Comparison of ENCODE assay signal across 8 mouse cellular contexts in genomic region chr15:102673548-102673947, GRCm38 (mm10). TPM values are rescaled to one million over a fixed set of nuclear protein-coding genes. Genes with fewer than 3 reads are reported as not detected.
DNase-seq lines count a peak whose midpoint lies in the region; ATAC-seq and TF ChIP-seq lines count a peak whose summit lies in the region.

No protein-coding gene starts in this region.

- 0 out of 2 replicates have a peak overlapping the region, but pooled peaks have one; percentile 14 for H3K27ac ChIP-seq in forebrain, embryonic 14.5 days (ENCODE audit: low read depth, low read length)
- H3K27ac ChIP-seq in heart, postnatal 0 days (ENCODE audit: low read depth): peak overlapping the region; percentile 95
- H3K27ac ChIP-seq in liver, embryonic 13.5 days: no peak overlapping the region
- peak overlapping the region; percentile 98 for H3K27ac ChIP-seq in neural tube, embryonic 13.5 days (replicated peaks)

- TF ChIP-seq CTCF in heart, postnatal 0 days (IDR thresholded peaks at IDR 0.05; ENCODE audit: low read depth): no peak

- H3K9ac ChIP-seq in forebrain, embryonic 14.5 days (ENCODE audit: low read length): no peak overlapping the region
- peak overlapping the region; percentile 23; the same call in 1 of the 2 replicates for H3K9ac ChIP-seq in heart, postnatal 0 days (replicated peaks; ENCODE audit: low read depth, low read length)
- no peak overlapping the region for H3K9ac ChIP-seq in liver, embryonic 13.5 days
- H3K9ac ChIP-seq in neural tube, embryonic 13.5 days: 0 out of 2 replicates have a peak overlapping the region, but pooled peaks have one; percentile 34

- H3K4me2 ChIP-seq in forebrain, embryonic 14.5 days (ENCODE audit: low read length): peak overlapping the region; percentile 66
- H3K4me2 ChIP-seq in heart, postnatal 0 days (ENCODE audit: low read depth, low read length): peak overlapping the region; percentile 67
- H3K4me2 ChIP-seq in liver, embryonic 13.5 days: peak overlapping the region; percentile 36
- H3K4me2 ChIP-seq in neural tube, embryonic 13.5 days: peak overlapping the region; percentile 84

- peak overlapping the region; percentile 8; the same call in 1 of the 2 replicates for H3K4me3 ChIP-seq in forebrain, embryonic 14.5 days (ENCODE audit: low read depth, low read length)
- peak overlapping the region; percentile 16 for H3K4me3 ChIP-seq in heart, postnatal 0 days (ENCODE audit: low read depth, low read length)
- H3K4me3 ChIP-seq in liver, embryonic 13.5 days (replicated peaks): no peak overlapping the region
- H3K4me3 ChIP-seq in neural tube, embryonic 13.5 days: peak overlapping the region; percentile 61

- no peak for TF ChIP-seq EP300 in heart, postnatal 0 days (IDR thresholded peaks at IDR 0.05; ENCODE audit: low read depth)

- H3K4me1 ChIP-seq in forebrain, embryonic 14.5 days (ENCODE audit: control insufficient read depth, insufficient read depth, low read length): peaks cover 22% of the 10 kb centered on the region
- H3K4me1 ChIP-seq in heart, postnatal 0 days (ENCODE audit: control insufficient read depth, insufficient read depth): peaks cover 21% of the 10 kb centered on the region
- peaks cover 32% of the 10 kb centered on the region for H3K4me1 ChIP-seq in liver, embryonic 13.5 days (replicated peaks)
- peaks cover 48% of the 10 kb centered on the region for H3K4me1 ChIP-seq in neural tube, embryonic 13.5 days (replicated peaks)

- DNase-seq in urinary bladder, postnatal 25 days (ENCODE audit: low spot score): peak; percentile 48
- no peak for DNase-seq in urinary bladder, postnatal 10 days (ENCODE audit: low spot score)
- DNase-seq in forebrain, embryonic 14.5 days (ENCODE audit: low spot score): peak; percentile 87
- peak; percentile 91 for DNase-seq in heart, postnatal 0 days (ENCODE audit: low spot score)
- DNase-seq in kidney, postnatal 14 days: peak; percentile 79
- peak; percentile 6 for DNase-seq in liver, embryonic 13.5 days

- H3K36me3 ChIP-seq in forebrain, embryonic 14.5 days (ENCODE audit: control insufficient read depth, insufficient read depth, low read length): 0 out of 2 replicates have a peak, but pooled peaks cover 1% of the 10 kb centered on the region
- no peaks in the 10 kb centered on the region; the same call in none of the 2 replicates for H3K36me3 ChIP-seq in heart, postnatal 0 days (replicated peaks; ENCODE audit: control insufficient read depth, insufficient read depth, low read length)
- H3K36me3 ChIP-seq in liver, embryonic 13.5 days: 0 out of 2 replicates have a peak, but pooled peaks cover 11% of the 10 kb centered on the region
- no peaks in the 10 kb centered on the region for H3K36me3 ChIP-seq in neural tube, embryonic 13.5 days

- no peaks in the 10 kb centered on the region for H3K9me3 ChIP-seq in forebrain, embryonic 14.5 days (replicated peaks; ENCODE audit: control insufficient read depth, low read length)
- H3K9me3 ChIP-seq in heart, postnatal 0 days (replicated peaks; ENCODE audit: control insufficient read depth, low read length): no peaks in the 10 kb centered on the region
- H3K9me3 ChIP-seq in liver, embryonic 13.5 days (replicated peaks): no peaks in the 10 kb centered on the region
- H3K9me3 ChIP-seq in neural tube, embryonic 13.5 days: no peaks in the 10 kb centered on the region

- H3K27me3 ChIP-seq in forebrain, embryonic 14.5 days (replicated peaks; ENCODE audit: control insufficient read depth, insufficient read depth, low read length): no peaks in the 10 kb centered on the region
- no peaks in the 10 kb centered on the region for H3K27me3 ChIP-seq in heart, postnatal 0 days (ENCODE audit: control insufficient read depth, insufficient read depth, low read length)
- peaks cover 29% of the 10 kb centered on the region for H3K27me3 ChIP-seq in liver, embryonic 13.5 days
- H3K27me3 ChIP-seq in neural tube, embryonic 13.5 days: no peaks in the 10 kb centered on the region

- ATAC-seq in forebrain, embryonic 14.5 days: peak; percentile 27
- peak; percentile 55 for ATAC-seq in heart, postnatal 0 days (ENCODE audit: insufficient read depth, low read depth)
- no peak for ATAC-seq in liver, embryonic 13.5 days (ENCODE audit: low read depth)
- ATAC-seq in neural tube, embryonic 13.5 days (ENCODE audit: low read depth): peak; percentile 10; the same call in 1 of the 2 replicates
- ATAC-seq in erythroblast, adult 5-6 weeks (replicated peaks; ENCODE audit: low FRiP score, poor library complexity, severe bottlenecking): no peak

- WGBS in forebrain, embryonic 14.5 days: 9% methylated on average over 10 of the region's 10 CpGs
- WGBS in heart, postnatal 0 days: 7% methylated on average over 10 of the region's 10 CpGs
- WGBS in liver, embryonic 13.5 days (ENCODE audit: insufficient replicate concordance): 12% methylated on average over 10 of the region's 10 CpGs
- 2% methylated on average over 10 of the region's 10 CpGs for WGBS in neural tube, embryonic 13.5 days

RNA-seq across cellular contexts. Expression of gene Atp5g2, which starts 1.4 kb away (rescaled TPM):
- 62.4 and 88.3 TPM in 2 replicates for polyA plus RNA-seq in forebrain, embryonic 14.5 days (2014; fragmentation: Nextera tagmentation; extraction: Ambion mirVana)
- total RNA-seq in heart, postnatal 0 days (2014; rRNA removed; ENCODE audit: low replicate concordance): 377 and 462 TPM in 2 replicates
- polyA plus RNA-seq in heart, postnatal 0 days (2015; fragmentation: Nextera tagmentation; extraction: Ambion mirVana): 108 and 125 TPM in 2 replicates
- polyA plus RNA-seq in liver, embryonic 13.5 days (2015; fragmentation: Nextera tagmentation; extraction: Ambion mirVana): 32.5 and 38.7 TPM in 2 replicates
- polyA plus RNA-seq in neural tube, embryonic 13.5 days (2015; fragmentation: Nextera tagmentation; extraction: Ambion mirVana): 45.9 and 48.1 TPM in 2 replicates
- 22.6 and 29.2 TPM in 2 replicates for total RNA-seq in erythroblast, adult 5-6 weeks (2015; ENCODE audit: low replicate concordance)
- total RNA-seq in erythroblast, adult 5-6 weeks (2017; ENCODE audit: low replicate concordance): 9.0 and 15.5 TPM in 2 replicates

RNA-seq across cellular contexts. Expression of gene Atf7, which starts 48.3 kb away (rescaled TPM):
- polyA plus RNA-seq in forebrain, embryonic 14.5 days (2014; fragmentation: Nextera tagmentation; extraction: Ambion mirVana): 12.6 and 15.4 TPM in 2 replicates
- total RNA-seq in heart, postnatal 0 days (2014; rRNA removed; ENCODE audit: low replicate concordance): 12.4 and 16.2 TPM in 2 replicates
- polyA plus RNA-seq in heart, postnatal 0 days (2015; fragmentation: Nextera tagmentation; extraction: Ambion mirVana): 18.7 and 20.6 TPM in 2 replicates
- polyA plus RNA-seq in liver, embryonic 13.5 days (2015; fragmentation: Nextera tagmentation; extraction: Ambion mirVana): 8.6 and 9.0 TPM in 2 replicates
- 16.1 and 22.5 TPM in 2 replicates for polyA plus RNA-seq in neural tube, embryonic 13.5 days (2015; fragmentation: Nextera tagmentation; extraction: Ambion mirVana)
- 43.9 and 44.4 TPM in 2 replicates for total RNA-seq in erythroblast, adult 5-6 weeks (2015; ENCODE audit: low replicate concordance)
- total RNA-seq in erythroblast, adult 5-6 weeks (2017; ENCODE audit: low replicate concordance): 19.9 and 21.7 TPM in 2 replicates

RNA-seq across cellular contexts. Expression of gene Calcoco1, which starts 48.4 kb away (rescaled TPM):
- 48.2 and 61.2 TPM in 2 replicates for polyA plus RNA-seq in forebrain, embryonic 14.5 days (2014; fragmentation: Nextera tagmentation; extraction: Ambion mirVana)
- 85.9 and 89.5 TPM in 2 replicates for total RNA-seq in heart, postnatal 0 days (2014; rRNA removed; ENCODE audit: low replicate concordance)
- 80.7 and 82.9 TPM in 2 replicates for polyA plus RNA-seq in heart, postnatal 0 days (2015; fragmentation: Nextera tagmentation; extraction: Ambion mirVana)
- polyA plus RNA-seq in liver, embryonic 13.5 days (2015; fragmentation: Nextera tagmentation; extraction: Ambion mirVana): 9.0 and 11.3 TPM in 2 replicates
- polyA plus RNA-seq in neural tube, embryonic 13.5 days (2015; fragmentation: Nextera tagmentation; extraction: Ambion mirVana): 35.7 and 41.9 TPM in 2 replicates
- total RNA-seq in erythroblast, adult 5-6 weeks (2015; ENCODE audit: low replicate concordance): 122 and 194 TPM in 2 replicates
- total RNA-seq in erythroblast, adult 5-6 weeks (2017; ENCODE audit: low replicate concordance): 216 and 452 TPM in 2 replicates

RNA-seq across cellular contexts. Expression of gene Gm28047, which starts 48.7 kb away (rescaled TPM):
- polyA plus RNA-seq in forebrain, embryonic 14.5 days (2014; fragmentation: Nextera tagmentation; extraction: Ambion mirVana): not detected in 2 replicates
- total RNA-seq in heart, postnatal 0 days (2014; rRNA removed; ENCODE audit: low replicate concordance): not detected in 2 replicates
- not detected in 2 replicates for polyA plus RNA-seq in heart, postnatal 0 days (2015; fragmentation: Nextera tagmentation; extraction: Ambion mirVana)
- polyA plus RNA-seq in liver, embryonic 13.5 days (2015; fragmentation: Nextera tagmentation; extraction: Ambion mirVana): not detected in 2 replicates
- polyA plus RNA-seq in neural tube, embryonic 13.5 days (2015; fragmentation: Nextera tagmentation; extraction: Ambion mirVana): 1.3 TPM in 1 of 2 replicates, not detected in the other
- total RNA-seq in erythroblast, adult 5-6 weeks (2015; ENCODE audit: low replicate concordance): not detected in 2 replicates
- total RNA-seq in erythroblast, adult 5-6 weeks (2017; ENCODE audit: low replicate concordance): not detected in 2 replicates

Comparison
In these comparisons a context has a peak if more than half of its experiments do, and no peak if none do; other contexts are left out.
1. ATAC-seq: peak in forebrain, embryonic 14.5 days (single experiment), heart, postnatal 0 days (single experiment) and neural tube, embryonic 13.5 days (single experiment); none in liver, embryonic 13.5 days (single experiment) and erythroblast, adult 5-6 weeks (single experiment).
2. H3K9ac ChIP-seq: peak in heart, postnatal 0 days (single experiment) and neural tube, embryonic 13.5 days (single experiment); none in forebrain, embryonic 14.5 days (single experiment) and liver, embryonic 13.5 days (single experiment).
3. Peak in every context shown above with its lines, with median percentiles within 50 percentile points of each other: H3K4me2 ChIP-seq.